Mouse (Mus musculus): Measurements from ENCODE around the gene Ugt1a7c.

Ugt1a7c gene

DNA sequence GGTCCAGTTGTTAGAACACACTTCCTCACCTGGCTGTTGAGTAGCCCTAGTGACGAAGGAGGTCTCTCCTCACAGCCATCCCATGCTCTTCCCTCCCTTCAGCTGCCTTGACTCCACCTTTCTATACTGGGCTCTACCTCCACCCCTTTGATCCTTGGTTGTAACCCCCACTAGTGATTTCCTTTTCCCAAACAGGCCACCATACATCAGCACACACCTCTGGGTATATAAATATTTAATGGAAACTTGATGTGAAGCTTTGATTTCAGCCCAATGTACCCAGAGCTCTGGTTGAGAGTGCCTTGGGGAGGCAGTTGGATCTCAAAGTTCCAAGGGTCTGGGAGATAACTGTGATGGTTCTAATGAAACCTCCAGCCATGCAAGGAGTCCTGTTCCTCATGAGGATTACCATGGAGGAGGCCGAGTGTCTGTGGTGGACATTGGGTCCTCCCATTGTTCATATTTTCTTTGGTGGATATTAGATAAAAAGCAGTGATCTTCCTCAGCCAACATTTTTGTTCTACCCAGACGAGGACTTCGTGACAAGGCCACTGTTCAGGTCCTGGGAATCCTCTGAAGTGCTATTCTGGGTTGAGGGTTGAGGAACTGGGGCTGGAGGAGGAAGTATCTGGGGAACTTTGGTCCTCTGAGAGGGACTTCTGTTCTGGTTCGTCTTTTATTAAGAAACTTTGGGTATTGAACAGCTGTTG is 132.0 kb downstream of the Ugt1a7c start, which contains the start of gene Mroh2a:
Mroh2a (plus strand) TSS at position 317 of the 710 bp plus-strand sequence.
- WGBS = 55% methylated on average over 5 of the region's 5 CpGs

DNA sequence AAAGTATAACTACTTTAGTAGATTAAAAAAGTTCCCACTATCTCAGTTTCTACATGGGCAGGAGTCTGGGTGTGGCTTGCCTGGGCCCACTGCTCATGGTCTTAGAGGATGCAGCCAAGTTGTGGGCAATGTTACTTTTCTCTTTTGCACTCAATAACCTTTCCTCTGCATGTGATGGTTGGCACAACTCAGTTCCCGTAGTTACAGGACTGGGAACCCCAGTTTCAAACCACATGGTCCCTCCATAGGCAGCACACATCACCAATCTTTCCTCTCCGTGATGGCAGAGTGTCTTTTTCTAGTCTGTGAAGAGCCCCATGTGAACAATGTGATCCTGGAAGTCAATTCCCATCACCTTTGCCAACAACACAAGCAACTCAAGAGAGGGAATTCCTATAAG is 132.6 kb downstream of the Ugt1a7c start:
- 57% methylated on average over 2 of the region's 2 CpGs for WGBS

DNA sequence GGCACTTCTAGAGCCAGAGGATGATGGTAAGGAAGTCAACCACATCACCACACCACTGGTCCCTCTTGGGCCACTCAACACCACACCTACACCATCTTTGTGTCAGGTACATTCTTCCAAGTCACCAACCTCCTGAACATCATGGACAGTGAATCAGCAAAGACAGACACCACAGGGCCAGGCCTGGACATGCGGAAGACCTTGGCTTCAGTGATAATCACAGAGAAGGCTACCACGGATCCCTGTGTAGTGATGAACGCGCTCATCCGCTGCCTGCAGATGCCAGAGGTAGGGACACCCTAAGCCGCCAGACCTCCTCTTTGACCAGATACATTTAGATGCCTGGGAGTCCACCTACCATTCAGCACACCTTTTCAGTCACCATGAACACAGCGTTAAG is 133.3 kb downstream of the Ugt1a7c start:
- WGBS = 73% methylated on average over 7 of the region's 7 CpGs

DNA sequence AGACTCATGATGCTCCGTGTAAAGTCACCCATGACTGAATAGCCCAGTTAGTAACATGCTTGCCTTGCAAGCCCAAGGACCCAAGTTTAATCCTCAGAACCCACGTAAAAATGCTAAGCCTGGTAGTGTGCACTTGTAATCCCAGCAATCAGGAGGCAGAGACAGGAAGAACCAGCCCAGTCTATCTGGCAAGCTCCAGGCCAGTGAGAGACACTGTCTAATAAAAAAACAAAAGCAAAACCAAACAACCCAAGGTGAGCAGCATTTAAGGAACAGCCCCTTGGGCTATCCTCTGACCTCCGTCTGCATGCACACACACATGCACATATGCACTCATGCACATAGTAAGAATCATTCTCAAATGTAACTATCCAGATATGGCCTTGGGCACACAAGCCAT is 134.7 kb downstream of the Ugt1a7c start:
- 76% methylated on average over 3 of the region's 3 CpGs for WGBS

DNA sequence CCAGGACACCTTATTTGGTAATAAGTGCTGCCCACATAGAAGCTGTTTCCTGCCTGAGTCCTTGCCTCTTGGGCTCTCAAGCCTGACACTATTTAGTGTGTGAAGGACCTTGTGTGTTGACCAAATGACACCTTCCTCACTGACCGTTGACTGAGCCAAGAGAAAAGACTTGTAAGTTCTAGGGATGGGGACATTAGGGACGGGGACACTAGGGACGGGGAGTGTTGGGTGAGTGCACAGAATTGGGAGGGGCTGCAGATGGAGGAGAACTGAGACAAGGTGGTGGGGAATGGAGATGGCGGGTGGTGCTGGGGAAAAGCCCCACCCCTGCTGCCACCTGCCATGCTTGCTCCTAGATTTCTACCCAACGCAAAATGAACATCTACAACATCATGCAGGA is 135.1 kb downstream of the Ugt1a7c start:
- WGBS = 85% methylated on average over 5 of the region's 5 CpGs

DNA sequence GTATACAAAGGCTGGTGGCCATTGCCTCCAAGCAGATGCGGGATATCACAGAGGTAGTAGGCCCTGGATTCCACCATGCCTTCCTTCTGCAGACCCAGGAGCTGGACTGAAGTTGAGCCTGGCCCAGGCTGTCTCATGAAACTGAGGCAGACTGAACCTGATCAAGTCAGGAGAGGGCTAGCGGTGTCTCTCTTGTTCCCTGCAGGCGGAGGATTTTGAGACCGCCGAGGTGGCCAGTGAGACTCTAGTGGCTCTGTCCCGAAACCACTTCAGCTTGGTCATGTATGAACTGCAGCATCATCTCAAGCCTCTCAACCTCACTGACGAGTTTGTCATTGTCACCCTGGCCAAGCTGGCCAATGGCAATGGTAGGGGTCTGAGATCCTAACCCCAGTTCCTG is 135.6 kb downstream of the Ugt1a7c start:
- 69% methylated on average over 7 of the region's 7 CpGs for WGBS

DNA sequence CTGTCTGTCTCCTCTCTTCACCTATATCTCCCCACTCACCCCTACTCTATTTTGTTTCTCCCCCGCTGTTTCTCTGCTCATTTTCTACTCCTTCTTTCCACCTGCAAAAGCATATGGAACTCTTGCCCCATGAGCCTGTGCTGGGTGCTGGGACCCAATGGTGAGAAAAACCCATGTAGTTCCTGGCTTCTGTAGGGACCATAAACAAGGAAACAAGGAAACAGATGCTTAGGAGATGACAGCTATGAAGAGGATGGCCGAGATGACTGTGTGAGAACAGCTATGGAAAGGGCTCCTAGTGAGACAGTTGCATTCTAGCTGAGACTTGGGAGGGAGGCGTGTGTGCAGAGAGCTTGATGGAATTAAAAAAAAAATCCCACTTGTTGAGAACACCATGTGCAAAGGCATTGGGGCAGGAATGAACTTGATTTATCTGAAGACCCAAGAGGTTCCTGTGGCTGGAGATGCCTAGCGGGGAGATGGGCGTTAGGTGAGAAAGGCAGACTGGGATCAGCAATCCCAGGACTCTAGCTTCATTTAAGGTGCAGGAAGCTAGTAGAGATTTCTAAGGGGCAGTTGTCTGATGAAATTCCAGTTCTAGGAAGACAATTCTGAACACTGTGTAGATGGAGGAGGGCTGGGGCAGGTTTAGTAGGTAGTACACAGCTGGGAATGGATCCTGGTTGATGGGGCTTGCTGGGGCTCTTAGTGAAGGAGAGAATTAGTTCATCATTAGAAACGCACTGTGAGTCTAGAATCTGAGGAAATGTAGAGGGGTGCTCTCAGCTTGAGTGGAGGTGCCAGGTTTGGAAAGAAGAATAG is 136.3 kb downstream of the Ugt1a7c start:
- WGBS = 76% methylated on average over 6 of the region's 6 CpGs

DNA sequence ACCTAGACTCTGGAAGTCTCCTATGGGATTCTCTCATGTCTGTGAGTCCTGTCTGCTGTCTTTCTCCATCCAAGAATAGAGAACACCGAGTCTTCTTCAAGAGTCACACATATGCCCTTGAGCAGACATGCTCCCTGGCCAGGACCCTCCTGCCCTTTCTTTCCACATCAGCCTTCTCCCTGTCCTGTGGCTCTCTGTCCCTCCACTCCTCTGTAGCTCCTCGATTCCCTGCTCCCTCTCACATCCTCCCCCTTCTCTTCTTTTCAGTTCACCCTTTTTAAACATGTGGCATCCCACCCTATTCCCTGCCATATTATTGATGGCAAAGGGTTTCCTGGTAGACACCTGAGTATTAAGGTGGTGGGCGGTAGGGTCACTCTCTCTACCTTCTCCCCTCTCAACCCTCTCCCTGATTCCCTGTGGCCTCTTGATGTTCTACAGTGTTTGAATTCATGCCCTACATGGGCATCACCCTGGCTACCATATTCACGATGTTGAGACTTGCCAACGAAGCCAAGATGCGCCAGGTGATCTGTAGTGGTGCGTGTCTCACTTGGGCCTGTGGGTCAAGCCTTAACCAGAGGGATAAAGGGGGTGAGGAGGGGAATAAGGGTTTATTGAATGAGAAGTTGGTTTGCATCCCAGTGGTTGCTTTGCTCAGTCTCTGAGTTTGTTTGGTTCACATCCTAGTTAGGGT is 137.1 kb downstream of the Ugt1a7c start:
- WGBS = 66% methylated on average over 7 of the region's 7 CpGs

DNA sequence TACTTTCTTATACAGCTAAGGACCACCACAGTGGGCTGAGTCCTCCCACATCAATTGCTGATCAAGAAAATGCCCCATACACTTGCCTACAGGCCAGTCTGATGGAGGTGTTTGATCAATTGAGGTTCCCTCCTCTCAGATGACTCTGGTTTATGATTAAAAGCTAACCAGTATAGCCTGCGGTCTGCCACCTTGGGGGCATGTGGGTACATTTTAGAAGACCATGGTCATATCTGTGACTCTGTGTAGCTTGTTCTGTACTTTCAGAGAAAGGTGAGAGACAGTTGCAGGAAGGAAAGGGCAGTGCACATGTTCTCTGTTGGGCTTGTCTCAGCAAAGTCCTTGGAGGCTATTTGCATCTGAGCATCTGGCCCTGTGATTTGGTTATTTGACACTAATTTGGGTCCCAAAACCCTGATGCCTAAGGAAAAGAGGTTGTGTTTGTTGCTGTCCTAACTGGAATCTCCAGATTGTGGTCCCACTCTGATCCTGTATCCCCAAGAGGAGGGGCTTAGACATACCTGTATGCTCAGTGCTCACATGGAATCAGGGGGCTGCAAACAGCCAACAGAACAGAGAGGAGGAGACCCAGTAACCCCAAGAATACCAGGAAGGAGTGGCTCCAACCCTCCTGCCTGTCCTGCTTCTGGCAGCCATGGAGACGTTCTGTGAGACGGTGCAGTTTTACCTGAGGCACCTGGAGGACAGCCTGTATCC is 138.0 kb downstream of the Ugt1a7c start:
- 56% methylated on average over 3 of the region's 3 CpGs for WGBS

DNA sequence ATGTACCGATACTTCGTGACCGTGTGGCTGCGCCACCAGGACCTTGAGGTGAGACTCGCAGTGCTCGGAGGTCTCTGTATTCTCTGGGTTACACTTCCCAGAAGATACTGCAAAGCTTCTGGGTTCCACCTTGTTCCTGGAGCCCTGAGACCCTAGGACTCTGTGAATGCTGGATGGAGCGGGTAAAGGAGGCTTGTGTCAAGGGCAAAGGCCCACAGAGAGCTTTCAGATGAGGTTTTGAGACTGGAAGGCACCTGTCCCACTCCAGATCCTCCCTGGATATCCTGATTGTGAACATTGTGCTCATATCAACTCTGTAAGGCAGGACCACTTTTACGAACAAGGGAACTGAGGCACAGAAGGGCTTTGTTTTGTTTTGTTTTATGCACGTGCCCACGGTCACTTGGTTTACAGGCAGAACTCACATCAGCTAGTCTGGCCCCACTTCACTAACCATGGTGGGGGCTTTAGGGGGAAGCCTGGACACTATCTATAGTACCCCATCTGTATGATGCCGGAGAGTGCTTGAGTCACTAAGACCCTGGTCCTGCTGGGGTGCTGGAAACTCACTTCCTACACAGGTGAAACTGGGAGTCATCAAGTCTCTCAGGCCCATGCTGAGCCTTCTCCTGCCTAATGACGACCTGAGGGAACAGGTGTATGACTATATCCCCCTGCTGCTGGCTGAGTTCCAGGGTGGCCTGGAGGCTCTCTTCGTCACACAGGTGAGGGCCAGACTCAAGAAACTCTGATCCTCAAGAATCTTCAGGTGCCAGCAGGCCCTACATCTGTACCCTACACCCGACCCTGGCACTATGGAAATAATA is 138.8 kb downstream of the Ugt1a7c start:
- WGBS = 71% methylated on average over 14 of the region's 14 CpGs

DNA sequence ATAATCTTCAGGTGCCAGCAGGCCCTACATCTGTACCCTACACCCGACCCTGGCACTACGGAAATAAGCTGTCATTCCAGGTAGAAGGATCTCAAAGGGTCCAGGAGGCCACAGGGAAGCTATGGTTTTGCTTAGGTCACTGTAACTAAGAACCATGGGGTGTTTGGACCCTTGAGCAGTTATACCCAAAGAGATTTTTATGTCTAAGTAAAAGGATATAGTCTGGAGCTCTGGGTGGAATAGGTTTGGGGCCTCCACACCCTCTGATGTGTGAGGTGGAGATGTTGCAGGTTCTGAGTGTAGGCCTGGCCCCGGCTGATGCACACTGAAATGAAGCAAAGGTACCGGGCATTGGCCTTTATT is 139.4 kb downstream of the Ugt1a7c start:
- 63% methylated on average over 4 of the region's 4 CpGs for WGBS

DNA sequence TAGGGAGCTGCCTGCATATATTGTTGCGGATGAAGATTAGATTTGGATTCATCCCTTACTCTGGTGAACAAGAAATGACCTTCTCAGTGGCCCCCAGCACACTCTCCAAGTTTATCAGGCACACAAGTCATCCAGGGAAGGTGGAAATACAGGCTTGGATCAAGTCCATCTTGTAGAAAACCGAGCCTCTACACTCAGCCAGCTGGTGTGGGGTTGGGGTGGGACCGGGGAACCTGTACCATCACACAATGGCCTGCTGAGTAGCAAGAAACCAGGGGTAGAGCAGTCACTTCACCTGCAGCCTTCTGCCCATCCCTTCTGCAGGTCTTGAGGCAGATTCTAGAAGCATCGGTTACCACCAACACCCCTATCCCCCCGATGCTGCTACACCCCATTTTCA is 139.8 kb downstream of the Ugt1a7c start:
- WGBS = 44% methylated on average over 5 of the region's 5 CpGs

DNA sequence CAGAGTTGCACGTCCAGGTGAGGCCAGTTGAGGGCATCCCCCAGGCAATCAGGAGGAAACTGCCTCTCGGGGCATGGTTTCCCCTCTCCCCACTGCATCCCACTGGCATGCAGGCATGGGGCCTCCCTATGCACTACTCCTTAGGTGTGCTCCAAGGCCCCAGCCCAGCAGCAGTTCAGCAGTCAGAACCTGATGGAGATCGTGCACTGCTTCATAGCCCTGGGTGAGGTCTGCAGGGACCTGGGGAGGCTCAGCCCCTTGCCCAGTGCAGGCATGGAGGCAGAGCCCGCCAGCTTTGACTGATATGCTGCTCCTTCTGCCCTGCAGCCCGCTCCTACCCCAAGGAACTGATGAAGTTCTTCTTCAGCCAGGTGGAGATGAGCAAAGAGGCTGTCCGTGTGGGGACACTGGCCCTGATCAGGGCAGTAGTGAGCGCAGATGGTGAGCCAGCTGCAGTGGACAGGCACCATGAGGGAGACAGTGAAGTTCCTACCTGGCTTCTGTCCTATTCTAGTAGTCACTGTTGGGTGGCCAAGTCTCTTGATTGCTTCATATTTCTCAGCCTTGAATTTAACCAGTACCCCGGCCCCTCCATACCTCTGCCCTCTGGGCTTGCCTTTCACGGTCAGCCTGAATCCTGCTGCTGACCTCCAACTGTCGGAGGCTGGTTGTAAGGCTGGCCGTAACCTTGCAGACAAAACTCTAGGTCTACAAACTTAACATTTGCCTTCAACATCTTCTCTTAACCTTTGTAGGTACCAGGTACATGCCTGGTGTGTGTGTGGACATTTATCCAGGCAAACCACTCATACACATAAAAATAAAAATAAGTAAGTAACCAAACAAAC is 140.4 kb downstream of the Ugt1a7c start:
- WGBS = 64% methylated on average over 11 of the region's 11 CpGs

DNA sequence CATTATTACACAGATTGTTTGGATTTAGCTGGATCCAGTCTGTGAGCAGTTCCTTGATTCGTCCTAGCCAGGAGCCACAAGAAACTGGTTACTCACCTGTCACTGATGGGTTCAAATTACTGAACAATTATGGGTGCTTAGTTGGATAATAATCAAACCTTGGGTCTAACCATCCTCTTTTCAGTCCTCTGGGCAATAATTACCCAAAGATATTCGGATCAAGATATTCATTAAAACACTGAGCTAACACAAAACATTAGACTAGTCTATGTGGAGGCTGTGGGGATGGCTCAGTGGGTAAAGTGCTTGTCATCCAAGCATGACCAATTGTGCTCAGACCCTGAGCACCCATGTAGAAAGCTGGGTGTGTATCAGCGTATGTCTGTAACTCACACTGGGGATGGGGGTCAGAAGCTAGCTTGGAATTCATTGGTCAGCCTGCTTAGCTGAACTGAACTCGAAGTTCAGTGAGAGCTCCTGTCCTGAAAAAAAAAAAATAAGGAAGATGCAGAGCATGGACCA is 141.1 kb downstream of the Ugt1a7c start:
- 59% methylated on average over 4 of the region's 4 CpGs for WGBS

DNA sequence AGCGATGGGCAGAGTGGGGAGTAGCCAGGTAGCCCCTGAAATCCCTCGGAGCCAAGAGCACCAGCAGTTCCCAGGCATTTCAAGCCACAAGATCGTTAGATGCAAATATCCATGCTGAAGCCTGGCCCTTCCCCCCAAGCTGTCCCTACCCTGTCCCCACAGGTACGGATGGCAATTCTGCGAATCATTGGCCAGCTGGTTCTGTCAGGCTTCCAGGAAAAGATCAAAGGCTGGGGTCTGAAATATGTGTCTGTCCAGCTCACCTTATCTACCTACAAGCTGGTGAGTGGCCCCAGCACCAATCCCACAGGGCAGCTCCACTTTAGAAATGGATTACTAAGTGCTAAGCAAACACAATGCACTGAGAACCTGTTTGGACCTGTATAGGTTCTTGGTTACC is 142.4 kb downstream of the Ugt1a7c start:
- WGBS = 77% methylated on average over 5 of the region's 5 CpGs

DNA sequence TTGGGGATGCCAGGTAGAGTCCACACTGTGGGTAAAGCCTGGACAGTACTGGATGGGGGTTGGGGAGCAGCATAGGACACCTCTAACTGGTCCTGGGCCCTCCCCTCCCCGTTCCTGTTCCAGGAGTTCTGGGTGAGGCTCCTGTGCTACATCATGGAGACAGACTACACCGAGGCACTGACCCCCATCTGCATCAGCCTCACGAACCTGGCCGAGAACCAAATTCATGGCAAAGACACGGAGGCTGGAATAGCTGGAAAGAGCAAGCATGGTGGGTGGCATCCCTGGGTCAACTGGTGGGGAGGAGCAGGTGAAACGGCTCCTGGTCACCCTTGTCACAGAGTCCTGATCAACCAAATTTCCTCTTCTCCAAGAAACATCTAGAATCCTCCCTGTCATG is 143.9 kb downstream of the Ugt1a7c start:
- WGBS = 79% methylated on average over 6 of the region's 6 CpGs

DNA sequence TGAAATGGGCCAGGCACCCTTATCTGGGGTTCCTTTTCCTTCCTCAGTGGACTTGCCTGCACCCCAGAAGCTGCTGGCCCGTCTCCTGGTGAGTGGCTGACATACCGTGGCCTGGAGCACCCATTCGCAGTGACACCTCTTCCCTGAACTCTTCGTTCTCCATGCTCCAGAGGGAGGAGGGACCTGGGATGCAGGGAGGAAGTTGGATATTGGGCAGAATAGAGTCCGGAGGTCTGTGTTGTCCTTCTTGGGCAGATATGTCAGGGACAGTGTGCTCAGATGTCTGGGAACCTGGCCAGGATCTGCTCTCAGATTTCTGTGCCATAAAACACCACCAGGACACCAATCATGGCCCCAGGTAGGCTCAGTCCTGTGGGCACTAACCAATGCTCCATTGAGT is 145.2 kb downstream of the Ugt1a7c start:
- WGBS = 77% methylated on average over 5 of the region's 5 CpGs

DNA sequence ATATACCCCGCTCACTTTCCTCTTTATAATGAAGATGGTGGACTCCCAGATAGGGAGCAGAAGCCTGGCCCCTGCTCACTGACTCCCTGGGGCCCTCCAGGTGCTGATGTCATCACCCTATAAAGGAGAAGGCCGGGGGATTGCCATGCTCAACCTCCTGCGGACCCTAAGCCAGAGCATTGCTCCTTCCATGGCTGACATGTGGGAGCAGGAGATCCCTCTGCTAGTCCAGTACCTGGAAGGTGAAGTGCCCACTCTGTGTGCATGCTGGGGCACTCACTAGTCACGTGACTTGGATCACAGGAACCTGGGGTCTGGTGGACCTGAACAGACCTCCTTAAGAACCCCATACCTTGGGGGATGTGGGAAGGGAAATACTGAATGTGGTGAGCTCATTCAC is 145.7 kb downstream of the Ugt1a7c start:
- 68% methylated on average over 4 of the region's 4 CpGs for WGBS

DNA sequence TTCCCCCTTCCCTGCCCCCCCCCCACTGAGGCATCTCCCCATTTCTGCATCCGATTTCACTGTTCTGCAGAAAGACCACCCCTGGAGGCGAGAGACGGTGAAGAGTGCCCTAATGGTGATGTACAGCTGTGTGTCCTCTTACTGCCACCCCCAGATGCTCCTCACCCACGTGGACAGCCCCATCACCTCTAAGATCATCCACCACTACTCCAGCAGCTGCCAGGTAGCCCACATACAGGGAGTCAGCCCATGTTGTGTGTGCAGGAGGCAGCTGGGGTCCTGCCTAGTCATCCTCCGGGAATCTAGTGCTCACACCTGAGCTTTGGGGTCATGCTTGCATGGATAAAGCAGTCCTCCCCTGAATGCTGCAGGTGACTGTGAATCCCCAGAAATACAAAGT is 149.0 kb downstream of the Ugt1a7c start:
- WGBS = 69% methylated on average over 5 of the region's 5 CpGs

DNA sequence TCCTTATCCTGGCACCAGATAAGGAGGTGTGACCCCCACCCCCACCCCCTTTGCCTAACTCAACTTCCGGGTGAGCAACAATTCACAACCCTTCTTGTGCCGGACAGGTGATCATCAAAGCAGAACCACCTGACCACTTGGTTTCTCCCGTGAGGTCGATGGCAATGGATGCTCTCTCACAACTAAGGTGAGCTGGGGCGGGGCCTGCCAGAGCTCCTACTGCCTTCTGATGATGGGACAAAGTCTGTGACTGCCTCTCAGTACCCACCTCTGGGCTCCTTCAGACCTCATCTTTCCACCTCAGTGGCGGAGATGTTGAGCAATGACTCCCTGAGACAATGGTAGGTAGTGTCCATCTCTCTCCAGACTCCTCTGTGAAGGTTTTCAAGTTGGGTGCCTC is 151.0 kb downstream of the Ugt1a7c start:
- 80% methylated on average over 6 of the region's 6 CpGs for WGBS
